Mouse (Mus musculus): ENCODE measurements around the gene D5Ertd579e.
"Not testable (repeated sequence)": the region's sequence is repeated elsewhere in the genome, so short reads cannot be mapped to it uniquely, and the experiment has no call there.

DNA sequence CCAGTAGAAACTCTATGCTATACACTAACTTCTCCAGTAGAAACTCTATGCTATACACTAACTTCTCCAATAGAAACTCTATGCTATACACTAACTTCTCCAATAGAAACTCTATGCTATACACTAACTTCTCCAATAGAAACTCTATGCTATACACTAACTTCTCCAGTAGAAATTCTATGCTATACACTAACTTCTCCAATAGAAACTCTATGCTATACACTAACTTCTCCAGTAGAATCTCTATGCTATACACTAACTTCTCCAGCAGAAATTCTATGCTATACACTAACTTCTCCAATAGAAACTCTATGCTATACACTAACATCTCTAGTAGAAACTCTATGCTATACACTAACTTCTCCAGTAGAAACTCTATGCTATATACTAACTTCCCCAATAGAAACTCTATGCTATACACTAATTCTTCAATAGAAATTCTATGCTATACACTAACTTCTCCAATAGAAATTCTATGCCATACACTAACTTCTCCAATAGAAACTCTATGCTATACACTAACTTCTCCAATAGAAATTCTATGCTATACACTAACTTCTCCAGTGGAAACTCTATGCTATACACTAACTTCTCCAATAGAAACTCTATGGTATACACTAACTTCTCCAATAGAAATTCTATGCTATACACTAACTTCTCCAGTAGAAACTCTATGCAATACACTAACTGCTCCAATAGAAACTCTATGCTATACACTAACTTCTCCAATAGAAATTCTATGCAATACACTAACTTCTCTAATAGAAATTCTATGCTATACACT, 34.7 kb downstream of the D5Ertd579e start:
- not testable (repeated sequence) for TF ChIP-seq CTCF (IDR thresholded peaks at IDR 0.05; ENCODE audit: control insufficient read depth, insufficient read depth, insufficient read length); MYOG (IDR thresholded peaks at IDR 0.05; ENCODE audit: control insufficient read depth, extremely low read depth, insufficient read length); MAX (IDR thresholded peaks at IDR 0.05); USF1 (IDR thresholded peaks at IDR 0.05; ENCODE audit: low read depth); CEBPB (IDR thresholded peaks at IDR 0.05; ENCODE audit: low read depth); FOSL1 (IDR thresholded peaks at IDR 0.05; ENCODE audit: insufficient read depth, low read length, poor library complexity, severe bottlenecking)

Measured in C2C12 (cell line).